Mouse (Mus musculus): Measurements from ENCODE around the gene Plce1.

Plce1 gene

GRCm38 (mm10) chr19:38589466-38589865 is 108.6 kb downstream of the Plce1 start:
- no peak for DNase-seq (ENCODE audit: low spot score)

DNA sequence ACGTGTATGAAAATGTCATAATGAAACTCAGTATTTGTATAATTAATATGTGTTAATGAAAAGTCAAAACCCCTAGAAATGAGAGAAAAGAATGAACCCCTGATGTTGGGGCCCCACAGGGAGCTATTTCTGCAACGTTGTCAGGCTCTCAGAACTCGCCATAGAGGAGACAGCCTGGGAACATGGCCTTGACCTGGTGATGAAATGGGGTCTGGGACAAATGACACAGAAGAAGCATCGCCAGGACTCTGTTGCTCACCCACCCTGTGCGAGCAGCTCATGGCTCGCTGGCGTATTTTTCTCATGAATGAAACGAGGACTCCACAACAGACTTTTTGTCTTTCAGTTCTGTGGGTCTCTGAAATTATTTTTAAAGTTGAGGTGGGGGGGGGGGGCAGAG is 109.0 kb downstream of the Plce1 start:
- DNase-seq (ENCODE audit: low spot score), result no peak

- DNase-seq (ENCODE audit: low spot score), result no peak
Measured at GRCm38 (mm10) chr19:38592566-38593224, 111.8 kb downstream of the Plce1 start.

- no peak for DNase-seq (ENCODE audit: low spot score)
Measured at GRCm38 (mm10) chr19:38593225-38593897, 112.5 kb downstream of the Plce1 start.

DNA sequence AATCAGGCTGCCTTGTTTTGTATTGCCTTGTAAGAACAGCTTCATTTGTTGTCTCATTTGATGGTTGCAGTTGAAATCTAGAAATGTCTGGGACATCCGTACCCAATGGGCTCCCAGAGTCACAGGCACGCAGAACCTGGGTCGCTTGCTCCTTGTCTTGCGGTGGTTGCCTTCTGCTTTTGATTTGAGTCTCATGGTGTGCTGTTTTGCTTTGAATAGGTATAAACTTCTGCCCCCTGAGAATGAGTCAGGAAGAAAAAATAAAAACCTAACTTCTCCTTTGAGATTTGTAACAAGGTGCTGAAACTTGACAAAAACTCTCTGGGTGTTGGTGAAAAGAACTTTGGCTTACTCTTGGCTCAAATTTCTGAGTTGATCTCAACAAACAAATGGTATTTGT is 115.2 kb downstream of the Plce1 start:
- DNase-seq (ENCODE audit: low spot score), result no peak

- no peak for DNase-seq (ENCODE audit: low spot score)
Measured at GRCm38 (mm10) chr19:38597392-38597791, 116.5 kb downstream of the Plce1 start.

DNA sequence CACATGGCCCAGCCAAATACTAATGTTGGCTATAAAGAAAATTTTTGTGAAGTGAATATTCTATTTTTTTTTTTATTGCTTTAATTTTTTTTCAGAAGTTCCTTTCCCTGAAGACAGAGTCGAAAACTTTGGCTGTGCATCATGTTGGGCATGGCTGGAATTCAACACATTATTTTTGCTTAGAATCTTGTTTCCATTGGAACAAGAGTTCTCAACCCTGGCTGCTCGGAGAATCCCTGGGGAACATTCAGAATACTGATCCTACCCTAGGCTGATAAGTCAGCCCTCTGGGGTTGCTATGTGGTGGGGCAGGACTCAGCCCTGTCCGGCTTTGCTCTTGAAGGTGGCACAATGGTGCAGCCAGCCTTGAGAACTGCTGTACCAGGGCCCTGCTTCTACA is 118.1 kb downstream of the Plce1 start:
- DNase-seq (ENCODE audit: low spot score), result no peak

GRCm38 (mm10) chr19:38601127-38601526 is 120.2 kb downstream of the Plce1 start:
- no peak for DNase-seq (ENCODE audit: low spot score)

GRCm38 (mm10) chr19:38602811-38603210 is 121.9 kb downstream of the Plce1 start:
- DNase-seq (ENCODE audit: low spot score), result no peak

- no peak for DNase-seq (ENCODE audit: low spot score)
Measured at GRCm38 (mm10) chr19:38607236-38607635, 126.3 kb downstream of the Plce1 start.

- DNase-seq (ENCODE audit: low spot score), result peak; percentile 64
Measured at GRCm38 (mm10) chr19:38608951-38609654, 128.2 kb downstream of the Plce1 start.

DNA sequence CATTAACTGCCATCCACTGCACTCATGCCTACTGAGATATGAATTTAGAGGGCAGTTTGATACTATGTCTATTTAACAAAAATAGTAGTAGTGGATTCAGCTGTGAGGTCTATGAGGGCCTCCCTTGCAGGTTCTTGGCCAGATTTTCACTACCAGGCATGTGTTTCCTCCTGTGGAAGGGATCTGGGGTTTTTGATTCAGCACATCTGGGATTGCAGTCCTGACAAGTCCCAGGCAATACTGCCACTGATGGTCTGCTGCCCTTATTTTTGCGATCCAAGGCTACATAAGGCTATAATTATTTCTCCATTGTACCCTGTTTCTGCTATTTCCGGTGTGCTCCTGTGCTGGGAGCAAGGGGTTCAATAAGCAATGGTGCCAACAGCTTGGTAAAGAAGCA is 129.4 kb downstream of the Plce1 start:
- no peak for DNase-seq (ENCODE audit: low spot score)

DNA sequence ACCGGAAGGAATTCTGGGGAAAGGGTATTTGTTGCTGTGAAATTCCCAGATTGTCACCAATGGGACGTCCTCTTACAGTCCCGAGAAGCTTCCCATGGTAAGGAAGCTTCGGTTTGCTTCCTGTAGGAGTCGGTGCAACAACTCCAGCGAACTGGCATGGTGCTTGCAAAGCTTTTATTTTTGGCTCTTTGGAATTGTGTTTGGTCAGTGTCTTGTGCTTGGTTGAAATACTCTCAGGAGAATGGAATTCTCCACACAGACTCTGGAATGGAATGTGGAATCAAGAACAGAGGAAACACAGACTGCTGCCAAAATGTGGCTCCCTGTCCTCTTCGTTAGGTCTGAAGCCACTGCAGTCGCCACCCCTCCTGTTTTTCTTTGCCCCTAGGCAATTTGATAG is 129.9 kb downstream of the Plce1 start:
- no peak for DNase-seq (ENCODE audit: low spot score)

- no peak for DNase-seq (ENCODE audit: low spot score)
Measured at GRCm38 (mm10) chr19:38614067-38614675, 133.3 kb downstream of the Plce1 start.

- peak; percentile 12 for DNase-seq (ENCODE audit: low spot score)
Measured at GRCm38 (mm10) chr19:38615356-38615755, 134.4 kb downstream of the Plce1 start.

DNA sequence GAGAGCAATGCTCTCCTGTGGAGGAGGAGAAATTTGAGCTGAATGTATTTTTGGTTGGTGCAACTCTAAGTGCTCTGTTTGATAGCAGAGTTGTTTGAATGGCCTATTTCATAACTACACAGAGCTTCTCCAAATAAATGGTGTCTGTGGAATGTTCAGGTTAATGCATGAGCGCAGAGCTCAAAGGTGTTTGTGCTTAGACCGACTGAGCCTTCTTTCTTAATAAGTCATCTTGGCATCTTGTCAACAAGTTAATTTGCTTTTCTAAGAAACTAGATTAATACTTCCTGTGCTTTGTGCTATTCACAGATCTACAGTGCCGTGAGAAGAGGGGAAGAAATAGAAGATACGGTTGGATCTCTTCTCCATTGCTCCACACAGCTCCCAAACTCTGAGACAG is 139.2 kb downstream of the Plce1 start:
- no peak for DNase-seq (ENCODE audit: low spot score)

DNA sequence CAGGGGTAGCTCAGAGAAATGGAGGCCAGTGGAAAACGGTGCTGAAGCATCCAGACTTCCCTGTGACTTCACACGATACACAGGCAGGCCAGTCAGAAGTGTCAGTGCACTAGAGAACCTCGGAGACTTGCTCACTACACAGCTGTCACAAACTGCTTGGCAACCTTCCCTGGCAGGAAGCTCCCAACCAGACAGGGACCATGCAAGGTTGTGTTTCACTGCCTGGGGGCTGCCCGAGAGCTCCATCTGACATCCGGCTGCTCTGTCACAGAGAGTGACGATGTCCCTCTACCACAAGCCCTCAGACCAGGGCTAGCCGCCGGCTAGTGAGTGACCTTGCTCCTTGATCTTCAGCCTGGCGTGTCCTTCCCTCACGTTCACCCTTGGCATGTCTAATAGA is 140.6 kb downstream of the Plce1 start:
- no peak for DNase-seq (ENCODE audit: low spot score)

- DNase-seq (ENCODE audit: low spot score), result no peak
Measured at GRCm38 (mm10) chr19:38626246-38627015, 145.5 kb downstream of the Plce1 start.

- DNase-seq (ENCODE audit: low spot score), result no peak
Measured at GRCm38 (mm10) chr19:38627075-38627768, 146.3 kb downstream of the Plce1 start.

DNA sequence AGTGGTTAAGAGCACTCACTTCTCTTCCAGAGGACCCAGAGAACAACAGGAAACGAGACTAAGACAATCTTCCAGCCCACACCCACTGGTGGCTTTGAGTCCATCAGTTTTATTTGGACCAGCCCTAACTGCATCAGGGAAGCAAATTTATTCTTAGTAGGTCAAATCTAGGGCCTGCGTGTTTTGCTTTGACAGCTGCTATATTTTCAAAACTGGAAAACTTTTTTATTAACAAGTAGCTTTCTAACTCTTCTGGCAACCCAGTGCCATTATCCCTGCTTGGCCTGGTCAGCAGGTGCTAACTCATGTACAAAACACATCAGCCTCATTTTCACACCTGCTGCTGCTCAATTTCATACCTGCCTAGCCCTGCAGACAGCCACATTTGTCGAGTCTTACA is 151.3 kb downstream of the Plce1 start:
- DNase-seq (ENCODE audit: low spot score), result no peak

DNA sequence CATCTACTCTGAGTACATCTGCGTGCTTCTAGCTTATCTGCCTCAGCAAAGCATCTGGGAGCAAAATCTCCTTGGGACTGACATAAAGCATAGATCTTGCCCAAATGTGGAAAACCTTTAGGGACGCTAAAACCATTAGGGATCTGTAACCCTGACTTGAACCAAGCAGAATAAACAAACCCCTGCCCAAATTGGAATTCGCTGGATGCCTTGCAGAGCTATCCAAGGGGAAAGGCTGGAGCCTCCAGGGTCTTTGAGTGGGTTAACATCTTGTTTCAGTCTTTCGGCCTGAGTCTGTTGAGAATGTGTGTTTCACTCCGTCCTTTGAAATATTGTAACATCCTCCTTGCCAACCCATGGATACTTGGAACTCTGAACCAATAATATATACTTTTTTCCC is 152.4 kb downstream of the Plce1 start:
- DNase-seq (ENCODE audit: low spot score), result no peak

Data from MN1 (cell line).